Comparison of ENCODE assay signal across 8 mouse cellular contexts in genomic region chrX:167209828-167210227, GRCm38 (mm10). TPM values are rescaled to one million over a fixed set of nuclear protein-coding genes. Genes with fewer than 3 reads are reported as not detected.
A peak's percentile ranks its signal among the peaks of the same experiment; 100 is the strongest.
DNase-seq lines count a peak whose midpoint lies in the region; ATAC-seq and TF ChIP-seq lines count a peak whose summit lies in the region.

No protein-coding gene starts in this region.

- peak overlapping the region; percentile 63 to 93; a peak in 3 of 4 replicates for H3K4me3 ChIP-seq in heart, embryonic 14.5 days (ENCODE audit: control insufficient read depth in 1 of 2, insufficient read depth in 1 of 2, low read depth in 1 of 2, low read length in 2 of 2)
- peak overlapping the region; percentile 86 for H3K4me3 ChIP-seq in E14TG2a.4 (replicated peaks; ENCODE audit: low read length)
- H3K4me3 ChIP-seq in forebrain, embryonic 16.5 days (replicated peaks; ENCODE audit: low read length) = peak overlapping the region; percentile 67
- H3K4me3 ChIP-seq in liver, postnatal 0 days (ENCODE audit: low read depth, low read length) = peak overlapping the region; percentile 56

- no peaks in the 10 kb centered on the region for H3K9me3 ChIP-seq in heart, embryonic 14.5 days (ENCODE audit: control insufficient read depth, low read length)
- H3K9me3 ChIP-seq in E14TG2a.4 (ENCODE audit: low read length) = no peaks in the 10 kb centered on the region
- H3K9me3 ChIP-seq in forebrain, embryonic 16.5 days (ENCODE audit: control insufficient read depth, low read length) = no peaks in the 10 kb centered on the region
- H3K9me3 ChIP-seq in liver, postnatal 0 days (ENCODE audit: low read length) = no peaks in the 10 kb centered on the region

- ATAC-seq in heart, embryonic 14.5 days (ENCODE audit: insufficient number of reproducible peaks, insufficient read depth, low FRiP score, low read depth) = no peak
- ATAC-seq in forebrain, embryonic 16.5 days = no peak
- no peak for ATAC-seq in liver, postnatal 0 days

- peaks cover 5% of the 10 kb centered on the region in 2 experiments; a peak in 3 of 4 replicates for H3K4me1 ChIP-seq in heart, embryonic 14.5 days (ENCODE audit: control insufficient read depth in 2 of 2, insufficient read depth in 2 of 2, low read length in 2 of 2)
- H3K4me1 ChIP-seq in E14TG2a.4 (replicated peaks; ENCODE audit: low read depth, low read length) = peaks cover 30% of the 10 kb centered on the region
- peaks cover 6% of the 10 kb centered on the region; the same call in 1 of the 2 replicates for H3K4me1 ChIP-seq in forebrain, embryonic 16.5 days (replicated peaks; ENCODE audit: control insufficient read depth, insufficient read depth, low read length)
- H3K4me1 ChIP-seq in liver, postnatal 0 days (ENCODE audit: insufficient read depth) = no peaks in the 10 kb centered on the region

- H3K9ac ChIP-seq in heart, embryonic 14.5 days (ENCODE audit: low read length) = peak overlapping the region; percentile 91
- H3K9ac ChIP-seq in forebrain, embryonic 16.5 days (replicated peaks; ENCODE audit: low read depth, low read length) = peak overlapping the region; percentile 82
- no peak overlapping the region for H3K9ac ChIP-seq in liver, postnatal 0 days (replicated peaks)

- no peaks in the 10 kb centered on the region for H3K27me3 ChIP-seq in heart, embryonic 14.5 days (ENCODE audit: control insufficient read depth, insufficient read depth, low read length)
- H3K27me3 ChIP-seq in E14TG2a.4 (ENCODE audit: insufficient read depth, low read length) = no peaks in the 10 kb centered on the region
- H3K27me3 ChIP-seq in forebrain, embryonic 16.5 days (replicated peaks; ENCODE audit: control insufficient read depth, insufficient read depth, low read length) = no peaks in the 10 kb centered on the region; the same call in 1 of the 2 replicates
- H3K27me3 ChIP-seq in liver, postnatal 0 days (ENCODE audit: insufficient read depth, low read length) = peaks cover 8% of the 10 kb centered on the region; the same call in 1 of the 2 replicates

- TF ChIP-seq CTCF in E14TG2a.4 (conservative IDR thresholded peaks at IDR 0.05; ENCODE audit: low read length) = no peak
- no peak for TF ChIP-seq CTCF in liver, postnatal 0 days (IDR thresholded peaks at IDR 0.05; ENCODE audit: low read depth)

- H3K4me2 ChIP-seq in heart, embryonic 14.5 days (ENCODE audit: low read length) = peak overlapping the region; percentile 63
- peak overlapping the region; percentile 58 for H3K4me2 ChIP-seq in forebrain, embryonic 16.5 days (ENCODE audit: low read length)
- H3K4me2 ChIP-seq in liver, postnatal 0 days (ENCODE audit: low read depth, low read length) = peak overlapping the region; percentile 67

- peaks cover 10% of the 10 kb centered on the region for H3K36me3 ChIP-seq in heart, embryonic 14.5 days (ENCODE audit: control insufficient read depth, insufficient read depth, low read length)
- peaks cover 9% of the 10 kb centered on the region for H3K36me3 ChIP-seq in E14TG2a.4 (ENCODE audit: insufficient read depth, low read length)
- H3K36me3 ChIP-seq in forebrain, embryonic 16.5 days (ENCODE audit: control insufficient read depth, insufficient read depth) = 0 out of 2 replicates have a peak, but pooled peaks cover 2% of the 10 kb centered on the region
- H3K36me3 ChIP-seq in liver, postnatal 0 days (replicated peaks; ENCODE audit: insufficient read depth, low read length) = no peaks in the 10 kb centered on the region

- H3K27ac ChIP-seq in heart, embryonic 14.5 days (replicated peaks in 1 of 2; ENCODE audit: control insufficient read depth in 1 of 2, insufficient read depth in 1 of 2, low read depth in 2 of 2, low read length in 2 of 2) = peak overlapping the region; percentile 66 to 75; a peak in 3 of 4 replicates
- H3K27ac ChIP-seq in forebrain, embryonic 16.5 days (ENCODE audit: low read length) = peak overlapping the region; percentile 86; the same call in 1 of the 2 replicates
- H3K27ac ChIP-seq in liver, postnatal 0 days (ENCODE audit: low read depth) = peak overlapping the region; percentile 81

- TF ChIP-seq EP300 in liver, postnatal 0 days (IDR thresholded peaks at IDR 0.05; ENCODE audit: low read depth) = no peak

- DNase-seq in heart, adult 8-10 months (ENCODE audit: low spot score) = no peak
- no peak for DNase-seq in liver, postnatal 0 days
- no peak for DNase-seq in adipocyte (ENCODE audit: low spot score)
- no peak for DNase-seq in frontal cortex, postnatal 10 days (ENCODE audit: low spot score in 2 of 2)
- no peak for DNase-seq in gastrocnemius, postnatal 4 days (ENCODE audit: low spot score in 2 of 2)

- 53% methylated on average over 8 of the region's 8 CpGs for WGBS in heart, embryonic 14.5 days
- WGBS in forebrain, embryonic 16.5 days = 58% methylated on average over 8 of the region's 8 CpGs
- WGBS in liver, postnatal 0 days (ENCODE audit: insufficient replicate concordance) = 41% methylated on average over 8 of the region's 8 CpGs

RNA-seq across cellular contexts. Expression of gene Tmsb4x, which starts 0.7 kb away (rescaled TPM):
- 2,736 and 2,801 TPM in 2 replicates for polyA plus RNA-seq in heart, embryonic 14.5 days (2014; fragmentation: Nextera tagmentation; extraction: Ambion mirVana)
- total RNA-seq in heart, adult 8-10 months (2022) = 100 to 1,000 TPM; 419 to 623 (median 536) TPM
- 6,382 and 7,459 TPM in 2 replicates for polyA plus RNA-seq in forebrain, embryonic 16.5 days (2015; fragmentation: Nextera tagmentation; extraction: Ambion mirVana)
- 1,722 and 1,837 TPM in 2 replicates for polyA plus RNA-seq in liver, postnatal 0 days (2015; fragmentation: Nextera tagmentation; extraction: Ambion mirVana)
- total RNA-seq in gastrocnemius, postnatal 4 days (2021) = 100 to 1,000 TPM; 754 to 847 TPM

RNA-seq across cellular contexts. Expression of gene Tlr8, which starts 54.3 kb away (rescaled TPM):
- polyA plus RNA-seq in heart, embryonic 14.5 days (2014; fragmentation: Nextera tagmentation; extraction: Ambion mirVana) = 0.16 and 0.39 TPM in 2 replicates
- total RNA-seq in heart, adult 8-10 months (2022) = 1 to 10 TPM in 2 of 4 experiments, under 1 TPM in 2; 0.87 to 2.7 (median 1.3) TPM
- 0.10 TPM in 1 of 2 replicates, not detected in the other for polyA plus RNA-seq in forebrain, embryonic 16.5 days (2015; fragmentation: Nextera tagmentation; extraction: Ambion mirVana)
- polyA plus RNA-seq in liver, postnatal 0 days (2015; fragmentation: Nextera tagmentation; extraction: Ambion mirVana) = 0.96 and 1.2 TPM in 2 replicates
- under 1 TPM; 0.93 TPM for total RNA-seq in gastrocnemius, postnatal 4 days (2021)
